Mouse (Mus musculus): ENCODE data around the gene Ksr1.

GRCm38 (mm10) chr11:79017161-79017606, 129.0 kb downstream of the Ksr1 start:
- TF ChIP-seq CTCF (IDR thresholded peaks at IDR 0.05; ENCODE audit: borderline replicate concordance, extremely low read depth, insufficient read depth, insufficient read length) (no peak), POLR2A (IDR thresholded peaks at IDR 0.05; ENCODE audit: borderline replicate concordance, extremely low read depth, insufficient read depth, insufficient read length, poor library complexity, severe bottlenecking) (no peak)

All from brain, embryonic 14.5 days (tissue).